Mouse (Mus musculus) ovary, postnatal 36 days (tissue): ENCODE results near the gene Cpsf4.
"Not testable (repeated sequence)": the region's sequence is repeated elsewhere in the genome, so short reads cannot be mapped to it uniquely, and the experiment has no call there.

ENCODE experiments used
- DNase-seq: peaks from one replicate; pipeline ENCODE4 v3.0.0; 2022; ENCODE audit warnings: low spot score, mixed read lengths

Gene Cpsf4

GRCm38 (mm10) chr5:145223395-145223794, 56.4 kb downstream of the Cpsf4 start:
- DNase-seq = no peak

GRCm38 (mm10) chr5:145226453-145226852, 59.4 kb downstream of the Cpsf4 start:
- DNase-seq = no peak

- not testable (repeated sequence) for DNase-seq
These were observed 62.3 kb downstream of the Cpsf4 start for GRCm38 (mm10) chr5:145229283-145229682.

- DNase-seq = no peak
These were observed 63.6 kb downstream of the Cpsf4 start for GRCm38 (mm10) chr5:145230641-145231040.

- DNase-seq = peak; percentile 97
These were observed 64.4 kb downstream of the Cpsf4 start, which contains the start of gene Zfp655 for GRCm38 (mm10) chr5:145231367-145231871. Zfp655 (plus strand) TSS chr5:145231715.
